Mouse (Mus musculus) neural tube, embryonic 14.5 days (tissue): ENCODE results near the gene Tsnaxip1. TPM values are rescaled to one million over a fixed set of nuclear protein-coding genes. Genes with fewer than 3 reads are reported as not detected.

Source experiments
- ATAC-seq: fragments of 200-750 bp; cut with Nextera tagmentation; 2 replicates; pipeline ENCODE4 v1.8.0; 2017; ENCODE audit warnings: low read depth, mild to moderate bottlenecking, moderate TSS enrichment, moderate library complexity
- H3K27ac ChIP-seq: fragments of 300-500 bp; sonication (generic); 2 replicates; pipeline ENCODE4 v1.5.1; 2014; ENCODE audit warnings: low read depth, mild to moderate bottlenecking, control low read depth, low read length, moderate library complexity, mixed read lengths
- H3K27me3 ChIP-seq: fragments of 300-500 bp; sonication (generic); 2 replicates; pipeline ENCODE4 v1.6.1; 2014; ENCODE audit warnings: low read length; ENCODE audit not compliant: control insufficient read depth, insufficient read depth
- H3K36me3 ChIP-seq: fragments of 300-500 bp; sonication (generic); 2 replicates; pipeline ENCODE4 v1.6.1; 2014; ENCODE audit warnings: low read length, mixed read lengths; ENCODE audit not compliant: control insufficient read depth, insufficient read depth
- H3K4me1 ChIP-seq: fragments of 300-500 bp; sonication (generic); 2 replicates; pipeline ENCODE4 v1.6.1; 2014; ENCODE audit warnings: low read length; ENCODE audit not compliant: control insufficient read depth, insufficient read depth
- H3K4me2 ChIP-seq: fragments of 300-500 bp; sonication (generic); 2 replicates; pipeline ENCODE4 v1.6.1; 2014; ENCODE audit warnings: mild to moderate bottlenecking, low read depth, low read length, control low read depth
- H3K4me3 ChIP-seq: fragments of 300-500 bp; sonication (generic); 2 replicates; pipeline ENCODE4 v1.5.1; 2014; ENCODE audit warnings: low read depth, low read length, control low read depth, mixed read lengths
- H3K9ac ChIP-seq: fragments of 300-500 bp; sonication (generic); replicated peaks from 2 replicates; pipeline ENCODE4 v1.6.1; 2014; ENCODE audit warnings: low read depth, mild to moderate bottlenecking, control low read depth, low read length, mixed read lengths
- H3K9me3 ChIP-seq: fragments of 300-500 bp; sonication (generic); 2 replicates; pipeline ENCODE4 v1.6.1; 2016; ENCODE audit warnings: low read length; ENCODE audit not compliant: control insufficient read depth
- WGBS: fragments of 180-500 bp; shearing (Covaris S2); extraction: QIAGEN DNeasy Blood & Tissue Kit; methylation state at CpG from one replicate; pipeline ENCODE4 v1.1.7; 2014; 5-methylcytosine and 5-hydroxymethylcytosine counted together
- polyA plus RNA-seq: library from polyadenylated mRNA; unstranded; fragments of >200 nt; fragmentation: Nextera tagmentation; extraction: Ambion mirVana; gene quantifications from 2 replicates; pipeline ENCODE4 v1.2.1, GENCODE M21; 2014

The Tsnaxip1 gene
- polyA plus RNA-seq, 1 experiment from 2014 or later: 0.28 TPM

GRCm38 (mm10) chr8:105861951-105862350 is 34.4 kb downstream of the Tsnaxip1 start:
- H3K4me3 ChIP-seq: peak overlapping the region; percentile 90
- WGBS: 0% methylated on average over 1 of the region's 1 CpGs
- peak overlapping the region; percentile 87 for H3K4me2 ChIP-seq
- peak overlapping the region; percentile 75 for H3K9ac ChIP-seq
- peaks cover 32% of the 10 kb centered on the region for H3K4me1 ChIP-seq
- no peaks in the 10 kb centered on the region for H3K9me3 ChIP-seq
- no peak overlapping the region for H3K27ac ChIP-seq
- peaks cover 5% of the 10 kb centered on the region for H3K36me3 ChIP-seq
- H3K27me3 ChIP-seq: no peaks in the 10 kb centered on the region
- no peak for ATAC-seq

GRCm38 (mm10) chr8:105866364-105867029 is 39.0 kb downstream of the Tsnaxip1 start:
- H3K4me2 ChIP-seq: no peak overlapping the region
- H3K27ac ChIP-seq: no peak overlapping the region
- no peak overlapping the region for H3K4me3 ChIP-seq
- H3K4me1 ChIP-seq: peaks cover 13% of the 10 kb centered on the region
- WGBS: 90% methylated on average over 6 of the region's 6 CpGs
- no peak overlapping the region for H3K9ac ChIP-seq
- no peaks in the 10 kb centered on the region for H3K9me3 ChIP-seq
- H3K36me3 ChIP-seq: peaks cover 17% of the 10 kb centered on the region
- no peaks in the 10 kb centered on the region for H3K27me3 ChIP-seq
- no peak for ATAC-seq

- Histone ChIP-seq H3K27me3 (no peaks in the 10 kb centered on the region), H3K9ac (no peak overlapping the region), H3K27ac (no peak overlapping the region), H3K4me1 (no peaks in the 10 kb centered on the region), H3K4me3 (no peak overlapping the region), H3K4me2 (no peak overlapping the region), H3K36me3 (peaks cover 35% of the 10 kb centered on the region), H3K9me3 (no peaks in the 10 kb centered on the region)
- 83% methylated on average over 6 of the region's 6 CpGs for WGBS
- ATAC-seq: no peak
These were observed 46.8 kb downstream of the Tsnaxip1 start for GRCm38 (mm10) chr8:105874301-105874700.

- no peaks in the 10 kb centered on the region for H3K9me3 ChIP-seq
- peak within 1 kb of the TSS; percentile 94 for H3K4me3 ChIP-seq
- H3K4me1 ChIP-seq: peaks cover 23% of the 10 kb centered on the region
- peaks cover 40% of the 10 kb centered on the region for H3K36me3 ChIP-seq
- H3K4me2 ChIP-seq: peak within 1 kb of the TSS; percentile 78
- no peaks in the 10 kb centered on the region for H3K27me3 ChIP-seq
- H3K27ac ChIP-seq: no peak within 1 kb of the TSS
- H3K9ac ChIP-seq: peak within 1 kb of the TSS; percentile 87
- peak; percentile 92 for ATAC-seq
- under 1% methylated on average over 45 of the region's 45 CpGs for WGBS
These were observed 53.4 kb downstream of the Tsnaxip1 start, which contains the start of gene Edc4 for GRCm38 (mm10) chr8:105880754-105881520. Gene Edc4 (plus strand): TSS chr8:105880881.

- 95% methylated on average over 12 of the region's 12 CpGs for WGBS
- no peak overlapping the region for H3K4me3 ChIP-seq
- H3K4me2 ChIP-seq: no peak overlapping the region
- no peaks in the 10 kb centered on the region for H3K4me1 ChIP-seq
- H3K9me3 ChIP-seq: no peaks in the 10 kb centered on the region
- ATAC-seq: no peak
- H3K9ac ChIP-seq: no peak overlapping the region
- no peaks in the 10 kb centered on the region for H3K27me3 ChIP-seq
- peaks cover 67% of the 10 kb centered on the region for H3K36me3 ChIP-seq
- H3K27ac ChIP-seq: no peak overlapping the region
These were observed 62.4 kb downstream of the Tsnaxip1 start for GRCm38 (mm10) chr8:105889756-105890465.

- ATAC-seq: no peak
- H3K27ac ChIP-seq: no peak overlapping the region
- no peaks in the 10 kb centered on the region for H3K27me3 ChIP-seq
- H3K4me2 ChIP-seq: no peak overlapping the region
- WGBS: 73% methylated on average over 6 of the region's 6 CpGs
- H3K4me3 ChIP-seq: no peak overlapping the region
- H3K4me1 ChIP-seq: no peaks in the 10 kb centered on the region
- peaks cover 58% of the 10 kb centered on the region for H3K36me3 ChIP-seq
- no peak overlapping the region for H3K9ac ChIP-seq
- no peaks in the 10 kb centered on the region for H3K9me3 ChIP-seq
These were observed 63.3 kb downstream of the Tsnaxip1 start for GRCm38 (mm10) chr8:105890870-105891269.

GRCm38 (mm10) chr8:105892432-105892831 is 64.9 kb downstream of the Tsnaxip1 start:
- ATAC-seq: no peak

GRCm38 (mm10) chr8:105893339-105893738 is 65.8 kb downstream of the Tsnaxip1 start, which contains the start of gene Nrn1l:
Gene Nrn1l (plus strand): TSS chr8:105893567.
- no peak within 1 kb of the TSS for H3K9ac ChIP-seq
- peak within 1 kb of the TSS; percentile 44; the same call in 1 of the 2 replicates for H3K27ac ChIP-seq
- no peaks in the 10 kb centered on the region for H3K9me3 ChIP-seq
- ATAC-seq: peak; percentile 92
- H3K4me2 ChIP-seq: no peak within 1 kb of the TSS; the same call in 1 of the 2 replicates
- 3% methylated on average over 11 of the region's 11 CpGs for WGBS
- no peaks in the 10 kb centered on the region for H3K4me1 ChIP-seq
- H3K36me3 ChIP-seq: peaks cover 33% of the 10 kb centered on the region
- H3K27me3 ChIP-seq: no peaks in the 10 kb centered on the region
- H3K4me3 ChIP-seq: no peak within 1 kb of the TSS

More at GRCm38 (mm10) chr8:105892432-105892831, 64.9 kb downstream of the Tsnaxip1 start:
- Histone ChIP-seq H3K27ac (no peak overlapping the region), H3K4me1 (no peaks in the 10 kb centered on the region), H3K9ac (no peak overlapping the region), H3K9me3 (no peaks in the 10 kb centered on the region), H3K4me2 (no peak overlapping the region), H3K4me3 (no peak overlapping the region), H3K27me3 (no peaks in the 10 kb centered on the region), H3K36me3 (peaks cover 42% of the 10 kb centered on the region)
- WGBS: 83% methylated on average over 6 of the region's 6 CpGs
